In genomic region chr5:74175526-74176270, GRCm38 (mm10) we compare ENCODE assay signal across 8 mouse cellular contexts. TPM values are rescaled to one million over a fixed set of nuclear protein-coding genes. Genes with fewer than 3 reads are reported as not detected.
A peak's percentile ranks its signal among the peaks of the same experiment; 100 is the strongest.
DNase-seq lines count a peak whose midpoint lies in the region; ATAC-seq and TF ChIP-seq lines count a peak whose summit lies in the region.

No protein-coding gene starts in this region.

- H3K4me1 ChIP-seq in kidney, adult 2 months (ENCODE audit: control insufficient read depth, insufficient read depth, low read length) = no peaks in the 10 kb centered on the region
- peaks cover 37% of the 10 kb centered on the region for H3K4me1 ChIP-seq in stomach, embryonic 16.5 days (ENCODE audit: control insufficient read depth, insufficient read depth, low read length)

- TF ChIP-seq POLR2A in kidney, adult 2 months (IDR thresholded peaks at IDR 0.05; ENCODE audit: low read depth, low read length) = no peak

- DNase-seq in adrenal gland, postnatal 10 days = peak; percentile 16
- no peak for DNase-seq in adrenal gland, postnatal 25 days
- peak; percentile 67 for DNase-seq in embryo, embryonic 10 days (ENCODE audit: low spot score)
- DNase-seq in heart, adult 9 months (ENCODE audit: low spot score in 2 of 2) = peak; percentile 74 to 84
- peak; percentile 55 for DNase-seq in kidney, adult 2 months
- DNase-seq in left cerebral cortex, adult 8-10 months (ENCODE audit: low spot score in 2 of 2) = no peak

- H3K9me3 ChIP-seq in stomach, embryonic 16.5 days (replicated peaks; ENCODE audit: control insufficient read depth, low read length) = no peaks in the 10 kb centered on the region

- WGBS in kidney, adult 2 months = 50% methylated on average over 14 of the region's 14 CpGs
- WGBS in stomach, embryonic 16.5 days = 25% methylated on average over 14 of the region's 14 CpGs

- H3K27ac ChIP-seq in kidney, adult 2 months (ENCODE audit: insufficient read depth, low read depth, low read length) = no peak overlapping the region
- peak overlapping the region; percentile 70 for H3K27ac ChIP-seq in stomach, embryonic 16.5 days (ENCODE audit: low read length)

- no peak overlapping the region; the same call in 1 of the 2 replicates for H3K4me2 ChIP-seq in stomach, embryonic 16.5 days (ENCODE audit: low read depth, low read length)

- ATAC-seq in stomach, embryonic 16.5 days (ENCODE audit: insufficient read depth, low FRiP score) = peak; percentile 23
- no peak for ATAC-seq in erythroblast, adult 5-6 weeks (replicated peaks; ENCODE audit: low FRiP score, poor library complexity, severe bottlenecking)

- H3K9ac ChIP-seq in stomach, embryonic 16.5 days (ENCODE audit: low read length) = no peak overlapping the region

- no peak overlapping the region for H3K4me3 ChIP-seq in kidney, adult 2 months (ENCODE audit: insufficient read depth, low read depth, low read length)
- H3K4me3 ChIP-seq in stomach, embryonic 16.5 days (replicated peaks; ENCODE audit: low read length) = no peak overlapping the region

- no peaks in the 10 kb centered on the region for H3K36me3 ChIP-seq in kidney, adult 2 months (ENCODE audit: control insufficient read depth, insufficient read depth, low read length)
- no peaks in the 10 kb centered on the region for H3K36me3 ChIP-seq in stomach, embryonic 16.5 days (ENCODE audit: control insufficient read depth, insufficient read depth, low read length)

- no peak for TF ChIP-seq CTCF in kidney, adult 2 months (conservative IDR thresholded peaks at IDR 0.05; ENCODE audit: insufficient read depth, insufficient read length, low read depth, low read length)

- no peaks in the 10 kb centered on the region for H3K27me3 ChIP-seq in kidney, adult 2 months (replicated peaks; ENCODE audit: control insufficient read depth, insufficient read depth, low read length)
- H3K27me3 ChIP-seq in stomach, embryonic 16.5 days (ENCODE audit: control insufficient read depth, insufficient read depth, low read length) = no peaks in the 10 kb centered on the region

RNA-seq across cellular contexts. Expression of gene Rasl11b, which starts 19.4 kb away (rescaled TPM):
- 10 to 100 TPM; 15.7 to 18.6 TPM for total RNA-seq in adrenal gland, postnatal 10 days (2021)
- 14.7 and 20.1 TPM in 2 replicates for total RNA-seq in adrenal gland, postnatal 25 days (2021)
- polyA plus RNA-seq in kidney, adult 2 months (2012; rRNA removed) = 43.1 and 44.9 TPM in 2 replicates
- 52.8 and 56.1 TPM in 2 replicates for polyA plus RNA-seq in stomach, embryonic 16.5 days (2015; fragmentation: Nextera tagmentation; extraction: Ambion mirVana)
- total RNA-seq in left cerebral cortex, adult 8-10 months (2022) = 100 to 1,000 TPM in 1 of 4 experiments, 10 to 100 TPM in 3; 69.2 to 106 (median 80.9) TPM
- total RNA-seq in erythroblast, adult 5-6 weeks (2015; ENCODE audit: low replicate concordance) = 0.58 and 0.63 TPM in 2 replicates
- 0.70 TPM in 1 of 2 replicates, not detected in the other for total RNA-seq in erythroblast, adult 5-6 weeks (2017; ENCODE audit: low replicate concordance)

Comparison
In these comparisons a context has a peak if more than half of its experiments do, and no peak if none do; other contexts are left out.
1. DNase-seq: peak in adrenal gland, postnatal 10 days (single experiment), embryo, embryonic 10 days (single experiment), heart, adult 9 months (2 of 2) and kidney, adult 2 months (single experiment); none in adrenal gland, postnatal 25 days (single experiment) and left cerebral cortex, adult 8-10 months (0 of 2).